Mouse (Mus musculus) MEL (cell line): ENCODE measurements around the gene Hoxc9.

Experiments
- CTCF ChIP-seq, 3 experiments: IDR thresholded peaks in 2 of 3; conservative IDR thresholded peaks in 1 of 3; 2 replicates each; pipeline ENCODE4 v1.5.1; 2011 to 2012; ENCODE audit warnings: low read length in 3 of 3, low read depth in 2 of 3, mild to moderate bottlenecking in 2 of 3, improper control_type of control experiment in 1 of 3, inconsistent platforms in 1 of 3, mixed read lengths in 1 of 3, moderate library complexity in 1 of 3; ENCODE audit not compliant: control insufficient read depth in 1 of 3, insufficient read depth in 1 of 3, poor library complexity in 1 of 3, severe bottlenecking in 1 of 3
- ETS1 ChIP-seq: IDR thresholded peaks from 2 replicates; pipeline ENCODE4 v1.6.1; 2012; ENCODE audit warnings: low read depth, mild to moderate bottlenecking, inconsistent platforms, low read length, improper control_type of control experiment, moderate library complexity
- HCFC1 ChIP-seq: IDR thresholded peaks from 2 replicates; pipeline ENCODE4 v1.6.1; 2012; ENCODE audit warnings: low read depth, mild to moderate bottlenecking, inconsistent platforms, low read length, improper control_type of control experiment, moderate library complexity
- KAT2A ChIP-seq: conservative IDR thresholded peaks from 2 replicates; pipeline ENCODE4 v1.6.1; 2012; ENCODE audit warnings: low read depth, low read length, improper control_type of control experiment, inconsistent platforms
- MAFK ChIP-seq: IDR thresholded peaks from 2 replicates; pipeline ENCODE4 v1.6.1; 2011; ENCODE audit warnings: low read depth, mild to moderate bottlenecking, low read length, improper control_type of control experiment, borderline replicate concordance
- MAX ChIP-seq: IDR thresholded peaks from 2 replicates; pipeline ENCODE4 v1.6.1; 2011; ENCODE audit warnings: low read length, improper control_type of control experiment
- POLR2A ChIP-seq, 2 experiments: IDR thresholded peaks; 2 replicates each; pipeline ENCODE4 v1.6.1; 2011 to 2012; ENCODE audit warnings: low read length in 2 of 2, mild to moderate bottlenecking in 2 of 2, control low read depth in 1 of 2, improper control_type of control experiment in 1 of 2, low read depth in 1 of 2, moderate library complexity in 1 of 2; ENCODE audit not compliant: control insufficient read depth in 1 of 2, insufficient read depth in 1 of 2, poor library complexity in 1 of 2

DNA sequence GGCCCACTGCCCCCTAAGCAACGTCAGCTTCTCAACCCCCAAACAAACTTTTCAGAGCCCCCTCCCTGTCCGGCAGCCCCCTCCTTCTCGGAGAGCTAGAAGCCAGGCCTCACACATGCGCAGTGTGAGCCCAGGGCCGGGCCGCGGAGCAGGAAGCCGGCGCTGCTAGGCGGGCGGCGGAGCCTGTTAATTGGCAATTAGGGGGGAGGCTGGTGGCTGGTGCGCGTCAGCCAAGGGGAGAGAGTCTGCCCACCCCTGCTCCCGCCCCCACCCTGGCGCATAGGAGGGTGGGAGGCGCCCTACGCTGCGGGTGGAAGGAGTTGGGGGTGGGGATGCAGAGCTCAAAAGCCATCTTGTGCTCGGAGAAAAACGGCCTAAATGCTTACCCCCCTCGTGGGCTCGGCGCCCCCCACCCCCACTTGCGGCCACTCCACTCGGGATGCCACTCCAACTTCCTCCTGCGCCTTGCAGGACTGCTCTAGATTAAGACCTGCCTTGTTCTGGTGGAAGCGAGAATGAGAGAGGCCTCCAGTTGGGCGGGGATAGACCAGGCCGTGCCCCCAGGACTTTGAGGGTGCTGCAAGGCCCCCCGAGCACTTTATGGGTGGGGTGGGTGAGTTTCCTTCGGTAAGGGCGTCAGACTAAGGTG lies 23.1 kb downstream of the Hoxc9 start:
- peak; percentile 61 for TF ChIP-seq MAX
- TF ChIP-seq CTCF (IDR thresholded peaks at IDR 0.05 in 2 of 3, conservative IDR thresholded peaks at IDR 0.05 in 1 of 3; ENCODE audit: control insufficient read depth in 1 of 3, insufficient read depth in 1 of 3, low read depth in 2 of 3, low read length in 3 of 3, poor library complexity in 1 of 3, severe bottlenecking in 1 of 3): no peak; a peak in 1 of 6 replicates
- no peak; the same call in 1 of the 2 replicates for TF ChIP-seq MAFK
- peak; percentile 47 to 85; a peak in 2 of 4 replicates for TF ChIP-seq POLR2A (IDR thresholded peaks at IDR 0.05; ENCODE audit: control insufficient read depth in 1 of 2, insufficient read depth in 1 of 2, low read depth in 1 of 2, low read length in 2 of 2, poor library complexity in 1 of 2)
- peak; percentile 72 for TF ChIP-seq HCFC1
- peak; percentile 78 for TF ChIP-seq ETS1
- no peak; the same call in 1 of the 2 replicates for TF ChIP-seq KAT2A
